Mouse (Mus musculus): ENCODE data around the gene Wrap73. TPM values are rescaled to one million over a fixed set of nuclear protein-coding genes. Genes with fewer than 3 reads are reported as not detected.
A peak's percentile ranks its signal among the peaks of the same experiment; 100 is the strongest.

Wrap73 gene
- total RNA-seq (2021): 10 to 100 TPM; 24.4 to 25.1 TPM

DNA sequence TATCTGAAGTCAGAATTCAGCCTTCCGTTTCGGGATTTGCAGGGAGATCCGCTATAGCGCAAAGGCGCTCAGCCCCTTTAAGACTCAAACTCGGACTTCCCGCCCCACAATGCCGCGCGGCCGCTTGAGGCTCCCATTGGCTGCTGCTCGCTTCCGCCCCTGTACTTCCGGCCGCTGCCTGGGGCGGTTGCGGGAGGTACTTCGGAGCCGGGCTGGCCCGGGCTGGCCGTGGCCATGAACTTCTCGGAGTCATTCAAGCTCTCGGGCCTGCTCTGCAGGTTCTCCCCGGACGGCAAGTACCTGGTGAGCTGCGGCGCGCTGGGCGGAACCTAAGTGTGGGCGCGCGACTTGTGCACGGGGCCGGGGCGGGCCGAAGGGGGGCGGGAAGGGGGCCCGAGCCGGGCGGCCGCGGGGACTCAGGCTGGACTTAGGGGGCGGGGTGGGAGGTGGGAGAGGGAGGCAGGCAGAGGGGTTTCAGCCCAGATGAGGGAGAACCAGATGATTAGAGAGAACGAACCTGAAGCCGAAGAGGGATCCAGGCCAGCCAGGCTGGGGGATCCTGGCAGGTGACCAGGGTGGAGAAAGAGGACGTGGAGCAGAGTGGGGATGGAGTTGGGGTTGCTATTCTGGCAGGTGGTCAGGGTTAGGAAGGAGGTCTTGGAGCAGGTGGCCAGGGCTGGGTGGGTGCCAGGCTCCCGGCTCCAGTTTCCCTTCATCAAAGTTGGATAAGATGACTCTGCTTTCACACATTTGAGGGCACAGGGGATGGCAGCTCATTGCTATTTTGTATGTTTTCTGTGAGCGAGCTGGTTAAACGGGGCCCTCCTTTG lies at the start of gene Wrap73:
TSS of gene Wrap73 (plus strand) at position 162 of the 830 bp plus-strand sequence.
- intact Hi-C loops (cut with DNase I): loop anchor here (5.0 kb wide), 1 partner anchor 75 kb away; no protein-coding TSS in a partner anchor
- peak; percentile 79 to 94 for DNase-seq (ENCODE audit: extremely low spot score in 1 of 2, low spot score in 2 of 2)

DNA sequence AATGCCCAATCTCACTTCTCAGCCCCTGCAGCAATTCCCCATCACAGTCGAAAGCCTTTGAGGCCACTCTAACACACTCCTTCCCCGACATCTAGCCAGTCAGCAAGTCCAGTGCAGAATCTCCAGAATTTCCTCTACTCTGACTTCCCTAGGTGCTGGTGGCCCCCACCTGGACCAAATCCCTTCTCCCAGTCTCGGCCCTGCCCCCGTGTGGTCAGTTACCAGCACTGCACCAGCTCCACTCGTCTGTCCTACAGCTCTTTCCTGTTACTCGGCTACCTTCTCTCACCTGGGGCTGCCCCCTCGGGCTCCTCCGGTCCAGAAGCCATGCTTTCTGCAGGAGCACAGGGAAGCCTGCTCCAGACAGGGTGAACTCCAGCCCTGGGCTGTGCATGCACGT lies 49.0 kb upstream of the Wrap73 start:
- intact Hi-C loops (cut with DNase I): no loop called here
- DNase-seq (ENCODE audit: extremely low spot score in 1 of 2, low spot score in 2 of 2): peak in 1 of 2 experiments; percentile 43

DNA sequence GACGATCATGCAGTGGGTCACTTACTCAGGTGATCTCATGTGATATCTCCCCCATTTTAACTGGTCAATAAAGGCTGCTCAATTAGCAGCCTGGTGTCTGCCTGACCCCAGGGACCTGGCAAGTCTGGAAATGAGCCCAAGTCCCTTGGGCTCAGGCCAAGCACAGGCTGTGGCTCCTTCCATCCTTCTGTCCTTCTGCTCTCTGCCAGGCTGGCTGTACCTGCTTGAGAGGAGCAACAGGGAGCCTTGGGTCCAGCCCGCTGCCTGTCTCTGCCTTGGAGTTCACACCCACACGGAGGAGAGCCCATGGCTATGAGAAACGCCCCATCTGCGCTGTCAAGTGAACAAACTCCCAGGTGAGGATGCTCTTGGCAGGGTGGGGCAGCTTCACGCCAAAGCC lies 46.1 kb upstream of the Wrap73 start:
- no peak for DNase-seq (ENCODE audit: extremely low spot score in 1 of 2, low spot score in 2 of 2)
- intact Hi-C loops (cut with DNase I): no loop called here

DNA sequence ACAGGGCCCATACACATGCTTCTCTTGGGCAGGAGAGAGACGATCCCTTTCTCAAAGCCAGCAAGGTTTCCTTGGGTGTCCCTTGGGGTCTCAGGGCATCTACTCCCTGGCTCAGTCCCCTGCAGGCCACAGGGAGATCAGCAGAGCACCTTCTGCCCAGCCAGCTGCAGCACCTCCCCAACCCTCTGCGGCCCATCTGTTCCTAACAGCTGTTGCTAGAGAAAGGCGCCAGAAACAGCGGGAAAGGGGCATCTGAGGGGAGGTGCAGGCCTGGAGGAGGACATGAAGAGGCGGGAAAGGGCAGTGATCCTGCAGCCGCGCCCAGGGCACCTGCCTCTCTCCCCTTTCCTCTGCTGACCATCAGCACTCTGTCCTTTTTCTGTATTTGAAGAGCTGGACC lies 42.8 kb upstream of the Wrap73 start:
- intact Hi-C loops (cut with DNase I): no loop called here
- DNase-seq (ENCODE audit: extremely low spot score in 1 of 2, low spot score in 2 of 2): no peak

DNA sequence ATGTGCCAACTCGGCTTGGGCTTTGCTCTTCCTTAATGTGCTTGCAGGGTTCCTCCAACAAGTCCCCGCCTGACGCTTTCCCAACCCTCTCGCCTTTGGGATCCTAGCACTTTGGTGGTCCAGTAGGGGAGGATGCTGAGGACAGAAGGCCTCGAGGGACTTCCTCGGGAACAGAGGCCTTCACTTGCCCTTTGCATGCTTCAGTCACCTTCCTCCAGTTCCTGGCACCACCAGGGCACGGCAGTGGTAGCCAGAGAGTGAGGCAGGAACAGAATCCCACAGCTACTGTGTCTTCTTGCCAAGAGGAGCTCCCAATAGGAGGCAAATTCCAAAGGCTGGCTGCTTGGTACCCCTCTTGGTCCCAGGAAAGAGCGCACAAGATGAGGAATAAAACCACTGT lies 38.8 kb upstream of the Wrap73 start:
- no peak for DNase-seq (ENCODE audit: extremely low spot score in 1 of 2, low spot score in 2 of 2)
- intact Hi-C loops (cut with DNase I): no loop called here

DNA sequence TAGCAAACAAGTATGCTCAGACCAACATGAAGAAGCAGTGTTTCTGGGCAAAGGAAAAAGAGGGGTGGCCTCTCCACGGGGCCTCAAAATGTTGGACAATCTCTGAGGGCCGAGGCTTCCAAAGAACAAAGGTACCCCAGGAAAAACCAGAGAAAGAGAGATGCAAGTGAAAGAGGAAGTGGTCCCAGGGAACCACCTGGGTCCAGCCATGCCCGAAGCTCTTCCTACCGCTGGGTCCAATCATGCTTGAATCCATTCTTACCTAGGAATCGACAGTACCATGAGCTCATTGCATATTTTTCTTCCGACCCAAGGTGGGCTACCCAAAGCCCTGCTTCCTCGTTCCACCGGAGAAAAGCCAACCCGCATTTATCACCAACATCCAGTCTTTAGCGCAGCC lies 38.3 kb upstream of the Wrap73 start:
- DNase-seq (ENCODE audit: extremely low spot score in 1 of 2, low spot score in 2 of 2): no peak
- intact Hi-C loops (cut with DNase I): no loop called here

DNA sequence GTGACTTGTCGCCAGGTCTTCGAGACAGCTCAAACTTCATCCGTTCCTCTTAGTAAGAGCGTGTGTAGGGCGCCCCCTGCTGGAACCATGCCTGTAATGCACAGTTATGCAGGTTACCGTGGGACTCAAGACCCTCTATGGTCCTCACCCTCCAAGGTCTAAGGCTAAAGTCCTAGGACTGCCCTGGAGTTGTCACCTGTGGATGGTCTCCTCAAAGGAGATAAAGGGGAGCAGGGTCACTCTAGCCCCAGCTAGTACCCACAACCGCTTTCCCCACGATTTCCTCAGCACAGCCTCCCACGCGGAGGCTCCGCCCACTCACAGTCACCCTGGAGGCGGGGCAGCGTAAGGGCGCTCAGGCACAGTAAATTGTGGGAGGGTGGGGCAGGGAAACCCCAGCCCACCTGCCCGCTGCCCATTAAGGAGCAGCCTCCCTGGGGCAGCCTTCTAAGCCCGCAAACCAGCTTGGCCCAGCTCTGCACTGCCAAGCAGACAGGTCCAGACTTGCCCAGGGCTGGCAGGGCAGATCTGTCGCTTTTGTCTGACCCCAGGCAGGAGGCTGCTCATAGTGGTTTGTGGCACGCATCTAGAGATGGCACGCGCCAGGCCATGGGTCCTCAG lies 36.7 kb upstream of the Wrap73 start:
- DNase-seq (ENCODE audit: extremely low spot score in 1 of 2, low spot score in 2 of 2): peak; percentile 19 to 65
- intact Hi-C loops (cut with DNase I): no loop called here

DNA sequence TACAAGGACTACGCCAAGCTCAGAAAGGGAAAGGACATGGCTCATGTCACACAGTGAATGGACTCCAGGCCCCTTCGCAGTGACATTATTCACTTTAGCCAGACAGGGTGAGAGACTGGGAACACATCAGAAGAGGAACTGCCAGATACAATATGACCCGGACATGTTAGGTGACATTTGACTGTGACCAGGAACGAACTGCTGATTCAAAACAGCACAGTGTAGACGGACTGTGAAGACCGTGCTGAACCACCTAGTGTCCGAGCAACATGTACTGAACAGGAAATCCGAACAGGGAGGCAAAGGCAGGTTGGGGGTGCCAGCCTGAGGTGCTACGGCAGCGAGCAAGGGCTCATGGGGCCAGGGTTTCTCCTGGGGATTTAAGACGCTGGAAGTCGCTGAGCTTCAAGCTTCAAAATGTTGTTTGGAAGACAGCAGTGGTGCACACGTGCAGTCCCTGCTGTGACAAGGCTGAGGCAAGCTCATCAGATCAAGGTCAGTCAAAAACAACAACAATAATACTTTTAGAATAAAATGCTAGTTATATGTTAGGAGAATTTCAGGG lies 35.6 kb upstream of the Wrap73 start:
- intact Hi-C loops (cut with DNase I): no loop called here
- no peak for DNase-seq (ENCODE audit: extremely low spot score in 1 of 2, low spot score in 2 of 2)

DNA sequence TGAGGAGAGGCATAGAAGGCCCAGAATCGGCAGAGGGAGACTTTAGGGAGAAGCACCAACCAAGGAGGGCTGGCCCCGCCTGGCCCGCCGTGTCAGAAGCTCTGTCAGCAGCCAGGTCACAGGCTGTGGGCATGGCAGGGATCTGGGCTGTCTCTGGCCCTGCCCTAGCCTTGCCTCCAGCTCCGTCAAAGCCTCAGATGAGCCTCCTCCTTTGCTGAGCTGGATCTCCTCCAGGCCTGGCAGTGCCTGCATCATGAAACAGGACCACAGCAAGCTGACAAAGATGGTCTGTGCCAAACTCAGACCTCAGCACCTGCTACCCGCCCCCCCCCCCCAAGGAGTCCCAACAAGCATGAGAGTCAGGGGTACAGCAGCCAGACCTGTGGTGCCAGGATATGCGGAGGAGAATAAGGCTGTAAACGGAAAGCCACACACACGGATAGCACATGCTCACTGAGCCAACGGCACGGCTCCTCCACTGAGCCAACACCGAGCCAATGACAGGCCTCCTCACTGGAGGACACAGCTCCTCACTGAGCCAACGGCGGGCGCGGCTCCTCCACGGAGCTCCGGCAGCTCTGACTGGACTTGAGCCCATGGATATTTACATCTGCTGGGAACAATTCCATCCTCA lies 32.8 kb upstream of the Wrap73 start:
- intact Hi-C loops (cut with DNase I): no loop called here
- DNase-seq (ENCODE audit: extremely low spot score in 1 of 2, low spot score in 2 of 2): peak; percentile 43 to 46

DNA sequence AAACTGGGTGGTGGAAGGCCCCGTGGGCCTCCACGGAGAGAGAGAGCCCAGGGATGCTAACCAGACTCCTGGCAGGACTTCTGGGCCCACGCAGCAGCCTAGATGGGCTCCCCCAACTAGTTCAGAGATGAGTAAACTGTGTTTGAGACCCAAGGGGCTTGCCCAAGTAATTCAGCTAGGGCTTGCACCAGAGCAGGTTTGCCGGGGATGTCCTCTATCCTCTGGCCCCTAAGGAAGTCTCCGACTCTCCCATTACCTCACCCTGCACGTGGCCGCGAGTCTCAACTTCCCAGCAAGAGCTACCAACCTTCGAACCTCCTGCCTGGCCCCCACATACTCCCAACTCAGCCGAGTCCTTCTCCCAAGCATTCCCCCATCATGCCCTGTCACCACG lies 32.3 kb upstream of the Wrap73 start:
- no peak for DNase-seq (ENCODE audit: extremely low spot score in 1 of 2, low spot score in 2 of 2)
- intact Hi-C loops (cut with DNase I): no loop called here

DNA sequence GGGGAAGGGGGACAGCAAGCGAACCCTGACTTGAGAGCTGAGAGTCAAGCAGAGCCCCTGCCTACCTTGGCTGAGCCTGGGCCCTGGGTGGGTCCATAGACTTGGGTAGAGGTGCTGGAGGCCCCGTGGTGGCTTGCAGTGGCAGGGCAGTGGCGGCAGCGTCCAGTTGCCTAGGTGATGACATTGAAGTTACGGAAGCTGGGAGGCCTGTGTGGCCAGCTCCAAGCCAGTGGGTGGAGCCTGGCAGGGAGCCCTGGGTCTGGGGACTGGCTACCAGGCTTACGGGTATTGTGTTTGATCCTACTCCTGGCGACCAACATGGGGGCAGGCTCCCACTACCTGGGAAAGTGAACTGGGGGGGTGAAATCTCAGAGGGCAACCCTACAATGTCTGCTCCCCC lies 25.8 kb upstream of the Wrap73 start:
- DNase-seq (ENCODE audit: extremely low spot score in 1 of 2, low spot score in 2 of 2): no peak
- intact Hi-C loops (cut with DNase I): no loop called here

DNA sequence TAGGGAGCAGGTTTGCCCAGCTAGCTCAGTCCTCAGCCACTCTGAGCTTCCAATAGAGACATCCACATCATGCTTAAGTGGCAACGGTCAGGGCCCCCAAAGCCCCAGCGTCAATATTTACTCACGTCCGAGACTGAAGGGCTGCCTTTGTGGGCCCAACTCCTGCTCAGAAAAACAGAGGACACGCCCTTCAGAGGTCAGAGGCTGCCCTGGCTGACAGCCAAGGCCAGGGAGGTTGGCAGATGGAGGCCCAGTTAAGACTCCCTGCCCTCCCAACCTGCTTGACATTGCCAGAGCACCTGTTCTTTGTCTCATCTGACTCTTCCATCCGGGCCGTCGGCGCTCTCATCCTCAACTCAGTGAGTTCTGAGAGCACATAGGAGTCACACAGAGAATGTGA lies 23.4 kb upstream of the Wrap73 start:
- DNase-seq (ENCODE audit: extremely low spot score in 1 of 2, low spot score in 2 of 2): no peak
- intact Hi-C loops (cut with DNase I): no loop called here

DNA sequence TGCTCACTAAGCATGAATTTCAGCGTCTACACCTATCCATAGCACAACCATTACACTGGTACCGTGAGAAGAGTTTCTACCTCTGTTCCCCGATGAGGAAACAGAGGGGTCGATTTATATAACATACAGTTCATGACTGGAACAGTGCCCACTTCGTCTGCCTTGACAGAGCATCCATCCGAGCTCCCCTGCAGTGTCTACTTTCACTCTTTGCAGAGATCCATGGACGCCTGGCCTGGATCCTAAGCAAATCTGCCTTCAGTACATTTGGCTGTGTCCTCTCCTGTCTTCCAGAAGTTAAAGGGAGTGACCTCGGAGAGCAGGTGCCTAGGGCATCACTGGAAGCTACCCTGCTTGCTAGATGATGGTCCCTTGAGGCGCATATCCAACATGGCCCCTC lies 23.0 kb upstream of the Wrap73 start:
- intact Hi-C loops (cut with DNase I): no loop called here
- no peak for DNase-seq (ENCODE audit: extremely low spot score in 1 of 2, low spot score in 2 of 2)

DNA sequence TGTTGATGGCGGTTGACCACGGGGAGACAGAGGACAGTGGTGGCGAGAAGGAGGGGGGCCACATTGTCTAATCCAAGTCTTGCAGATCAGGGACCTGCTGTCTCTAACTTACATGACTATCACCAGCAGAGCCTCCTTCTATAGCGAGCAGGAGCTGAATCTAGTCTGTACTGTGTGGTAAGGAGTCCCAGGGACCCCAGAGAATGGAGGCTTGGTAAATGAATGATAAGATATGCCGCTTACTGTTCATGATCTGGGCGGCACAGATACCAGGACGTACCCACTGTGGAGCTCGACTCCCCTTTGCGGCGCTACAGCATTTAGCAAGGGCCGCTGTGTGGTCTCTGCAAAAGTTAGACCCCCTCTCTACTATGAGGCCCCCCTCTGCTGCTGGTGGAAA lies 20.4 kb upstream of the Wrap73 start:
- DNase-seq (ENCODE audit: extremely low spot score in 1 of 2, low spot score in 2 of 2): no peak
- intact Hi-C loops (cut with DNase I): no loop called here

DNA sequence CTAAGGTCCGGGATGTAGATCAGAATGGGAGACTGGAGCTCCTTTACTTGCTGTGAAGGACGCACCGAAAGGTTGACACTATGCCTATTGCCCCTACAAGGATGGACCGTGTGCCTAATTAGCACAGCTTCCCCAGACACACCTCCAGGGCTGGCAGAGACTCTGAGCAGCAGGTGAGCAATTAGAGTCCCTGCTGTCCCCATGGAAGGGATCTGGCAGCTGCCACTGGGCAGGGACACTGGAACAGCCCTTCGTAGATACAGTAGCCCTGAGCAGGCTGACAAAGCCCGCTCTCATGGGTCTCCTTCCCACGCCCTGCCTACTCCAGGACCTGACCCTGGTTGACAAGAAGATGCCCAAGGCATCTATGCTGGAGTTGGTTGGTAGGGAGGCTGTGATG lies 19.8 kb upstream of the Wrap73 start:
- intact Hi-C loops (cut with DNase I): no loop called here
- DNase-seq (ENCODE audit: extremely low spot score in 1 of 2, low spot score in 2 of 2): no peak

DNA sequence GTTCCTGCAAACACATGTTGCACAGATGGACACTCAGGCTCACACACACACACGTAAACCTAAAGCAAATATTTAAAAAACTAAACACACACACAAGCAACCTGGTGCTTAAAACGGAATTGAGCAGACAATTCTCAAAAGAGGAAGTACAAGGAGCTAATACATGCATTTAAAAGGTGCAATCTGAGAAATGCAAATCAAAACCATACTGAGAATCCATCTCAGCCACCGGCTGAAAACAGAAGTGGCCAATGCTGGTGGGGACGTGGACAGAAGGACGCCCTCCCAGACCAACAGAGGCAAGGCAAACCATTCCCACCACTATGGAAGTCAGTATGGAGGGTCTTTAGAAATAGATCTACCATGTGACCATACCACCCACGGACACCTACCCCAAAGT lies 18.6 kb upstream of the Wrap73 start:
- DNase-seq (ENCODE audit: extremely low spot score in 1 of 2, low spot score in 2 of 2): no peak
- intact Hi-C loops (cut with DNase I): no loop called here

DNA sequence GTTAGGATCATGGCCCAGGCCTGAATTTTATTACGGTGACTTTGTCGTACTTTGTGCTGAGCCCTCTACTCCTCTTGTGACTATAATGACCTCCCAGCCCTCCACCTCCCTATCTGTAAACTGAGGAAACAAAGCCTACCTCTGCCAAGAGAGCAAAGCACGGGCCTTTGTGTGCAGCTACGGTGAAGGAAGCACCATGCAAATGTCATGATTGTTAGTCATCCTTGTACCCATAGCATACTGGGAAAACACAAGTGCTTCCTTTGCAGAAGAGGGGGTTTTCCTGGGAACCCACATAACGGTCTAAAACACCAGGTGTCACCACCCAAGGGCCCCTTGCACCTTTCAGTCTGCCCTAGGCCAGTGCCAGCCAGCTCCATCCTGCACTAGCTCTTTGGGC lies 17.0 kb upstream of the Wrap73 start:
- DNase-seq (ENCODE audit: extremely low spot score in 1 of 2, low spot score in 2 of 2): no peak
- intact Hi-C loops (cut with DNase I): no loop called here

DNA sequence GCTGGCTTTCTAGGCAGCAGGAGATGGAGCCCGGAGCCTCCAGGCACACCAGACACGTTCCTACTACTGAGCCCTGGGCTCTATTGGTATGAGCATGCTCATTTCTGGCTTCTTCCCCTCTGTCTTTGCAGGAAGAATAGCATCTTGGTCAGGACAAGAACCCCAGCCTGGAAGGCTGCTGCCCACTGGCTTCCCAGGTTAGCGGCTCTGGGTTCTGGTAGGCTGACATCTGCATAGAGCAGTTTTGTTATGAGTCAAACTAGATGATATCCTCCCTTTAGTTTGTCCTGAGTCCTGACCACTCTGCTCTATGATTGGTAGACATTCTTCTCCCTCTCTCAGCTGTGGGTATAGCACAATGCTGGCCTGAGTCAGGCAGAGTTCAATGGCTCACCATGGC lies 14.9 kb upstream of the Wrap73 start:
- intact Hi-C loops (cut with DNase I): no loop called here
- no peak for DNase-seq (ENCODE audit: extremely low spot score in 1 of 2, low spot score in 2 of 2)

DNA sequence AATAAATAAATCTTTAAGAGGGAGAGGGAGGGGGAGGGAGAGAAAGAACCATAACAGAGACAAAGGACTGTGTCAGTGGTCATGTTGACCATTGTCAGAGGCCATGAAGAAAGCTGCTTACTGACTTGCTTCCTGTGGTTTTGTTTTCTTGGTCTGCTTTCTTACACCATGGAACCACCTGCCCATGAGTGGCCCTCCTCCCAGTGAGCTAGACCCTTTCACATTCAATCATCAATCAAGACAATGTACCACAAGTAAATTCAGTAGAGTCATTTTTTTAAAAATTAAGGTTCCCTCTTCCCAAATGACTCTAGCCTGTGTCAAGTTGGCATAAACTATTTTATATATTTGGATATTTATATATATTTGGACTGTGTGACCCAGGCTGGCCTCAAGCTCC lies 12.2 kb upstream of the Wrap73 start:
- DNase-seq (ENCODE audit: extremely low spot score in 1 of 2, low spot score in 2 of 2): no peak
- intact Hi-C loops (cut with DNase I): no loop called here

DNA sequence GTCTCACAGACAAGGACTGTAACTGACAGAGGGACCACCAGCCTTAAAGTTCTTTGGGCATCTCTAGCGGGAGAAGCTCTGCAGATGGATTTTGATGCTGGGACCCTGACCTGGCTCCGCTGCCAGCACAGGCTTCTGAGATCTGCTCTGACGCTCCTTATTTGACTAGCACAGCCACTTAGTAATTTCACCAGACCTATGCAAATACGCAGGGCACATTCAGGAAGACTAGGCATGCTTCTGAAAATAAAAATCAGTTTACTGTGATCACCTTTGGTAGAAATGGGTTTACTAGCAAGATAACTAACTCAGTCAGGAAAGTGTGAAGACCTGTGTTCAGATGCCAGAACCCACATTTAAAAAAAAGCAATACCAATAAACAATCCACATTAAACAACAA lies 10.3 kb upstream of the Wrap73 start:
- DNase-seq (ENCODE audit: extremely low spot score in 1 of 2, low spot score in 2 of 2): no peak
- intact Hi-C loops (cut with DNase I): no loop called here

Measured in left cerebral cortex, postnatal 10 days (tissue).